Mouse (Mus musculus) cortical plate, adult 2 months (tissue): ENCODE data around the gene Prkar1b. TPM values are rescaled to one million over a fixed set of nuclear protein-coding genes. Genes with fewer than 3 reads are reported as not detected.

Experiments
- H3K27ac ChIP-seq: fragments of 200-500 bp; 2 replicates; pipeline ENCODE4 v1.5.1; 2012; ENCODE audit warnings: low read length, control low read depth, inconsistent platforms; ENCODE audit not compliant: insufficient read depth
- H3K4me1 ChIP-seq: fragments of 200-500 bp; 2 replicates; pipeline ENCODE4 v1.6.1; 2011; ENCODE audit warnings: low read length; ENCODE audit not compliant: control insufficient read depth, insufficient read depth
- H3K4me3 ChIP-seq: fragments of 200-500 bp; 2 replicates; pipeline ENCODE4 v1.5.1; 2011; ENCODE audit warnings: mild to moderate bottlenecking, low read length, control low read depth; ENCODE audit not compliant: insufficient read depth
- CTCF ChIP-seq: fragments of 200-500 bp; IDR thresholded peaks from 2 replicates; pipeline ENCODE4 v1.5.1; 2011; ENCODE audit warnings: mild to moderate bottlenecking, control low read depth, low read length; ENCODE audit not compliant: insufficient read depth; ENCODE audit errors: extremely low read depth
- POLR2A ChIP-seq: fragments of 200-500 bp; IDR thresholded peaks from 2 replicates; pipeline ENCODE4 v1.6.1; 2011; ENCODE audit warnings: mild to moderate bottlenecking, low read length, control low read depth; ENCODE audit not compliant: insufficient read depth; ENCODE audit errors: extremely low read depth
- polyA plus RNA-seq: library from polyadenylated mRNA; depleted of rRNA; stranded (reverse); fragments of >200 nt; gene quantifications from 2 replicates; pipeline ENCODE4 v1.2.3, GENCODE M21; 2012

Gene Prkar1b
- polyA plus RNA-seq, 1 experiment = 862 TPM

- H3K27ac ChIP-seq = no peak overlapping the region
- no peak overlapping the region for H3K4me3 ChIP-seq
- H3K4me1 ChIP-seq = peaks cover 14% of the 10 kb centered on the region
- TF ChIP-seq POLR2A (no peak), CTCF (no peak)
Measured at GRCm38 (mm10) chr5:139134501-139134900, 15.3 kb downstream of the Prkar1b start.

- no peak for TF ChIP-seq POLR2A
- TF ChIP-seq CTCF = no peak
- H3K27ac ChIP-seq = peak overlapping the region; percentile 97
- peaks cover 17% of the 10 kb centered on the region for H3K4me1 ChIP-seq
- peak overlapping the region; percentile 73 for H3K4me3 ChIP-seq
Measured at GRCm38 (mm10) chr5:139130351-139130750, 19.4 kb downstream of the Prkar1b start.

- TF ChIP-seq CTCF (no peak), POLR2A (0 out of 2 replicates have a peak, but pooled peaks have one; percentile 45)
- peak overlapping the region; percentile 73 for H3K4me3 ChIP-seq
- H3K27ac ChIP-seq = peak overlapping the region; percentile 97
- H3K4me1 ChIP-seq = peaks cover 16% of the 10 kb centered on the region
Measured at GRCm38 (mm10) chr5:139129572-139130151, 20.1 kb downstream of the Prkar1b start.

GRCm38 (mm10) chr5:139129078-139129477 lies 20.7 kb downstream of the Prkar1b start:
- peaks cover 14% of the 10 kb centered on the region for H3K4me1 ChIP-seq
- TF ChIP-seq CTCF (no peak), POLR2A (peak; percentile 44; the same call in 1 of the 2 replicates)
- H3K27ac ChIP-seq = peak overlapping the region; percentile 61
- H3K4me3 ChIP-seq = peak overlapping the region; percentile 73

- TF ChIP-seq POLR2A (no peak), CTCF (no peak)
Measured at GRCm38 (mm10) chr5:139128476-139129065, 21.2 kb downstream of the Prkar1b start.

GRCm38 (mm10) chr5:139125717-139126116 lies 24.1 kb downstream of the Prkar1b start:
- H3K27ac ChIP-seq = no peak overlapping the region
- TF ChIP-seq POLR2A (no peak), CTCF (no peak)
- peaks cover 13% of the 10 kb centered on the region for H3K4me1 ChIP-seq
- no peak overlapping the region for H3K4me3 ChIP-seq

More at GRCm38 (mm10) chr5:139128476-139129065, 21.2 kb downstream of the Prkar1b start:
- H3K4me3 ChIP-seq = peak overlapping the region; percentile 73
- peak overlapping the region; percentile 61; the same call in 1 of the 2 replicates for H3K27ac ChIP-seq
- peaks cover 14% of the 10 kb centered on the region for H3K4me1 ChIP-seq

- Histone ChIP-seq H3K27ac (no peak overlapping the region), H3K4me1 (no peaks in the 10 kb centered on the region)
- TF ChIP-seq CTCF = no peak
Measured at GRCm38 (mm10) chr5:139118961-139119276, 30.9 kb downstream of the Prkar1b start.

GRCm38 (mm10) chr5:139118139-139118960 lies 31.5 kb downstream of the Prkar1b start:
- no peak overlapping the region for H3K4me3 ChIP-seq
- TF ChIP-seq POLR2A (no peak), CTCF (no peak)
- no peak overlapping the region for H3K27ac ChIP-seq
- H3K4me1 ChIP-seq = 0 out of 2 replicates have a peak, but pooled peaks cover 1% of the 10 kb centered on the region

More at GRCm38 (mm10) chr5:139118961-139119276, 30.9 kb downstream of the Prkar1b start:
- no peak overlapping the region for H3K4me3 ChIP-seq

- H3K4me1 ChIP-seq = peaks cover 4% of the 10 kb centered on the region; the same call in 1 of the 2 replicates
- TF ChIP-seq POLR2A (no peak), CTCF (no peak)
Measured at GRCm38 (mm10) chr5:139115507-139115906, 34.3 kb downstream of the Prkar1b start.

GRCm38 (mm10) chr5:139114876-139115275 lies 34.9 kb downstream of the Prkar1b start:
- Histone ChIP-seq H3K27ac (no peak overlapping the region), H3K4me1 (peaks cover 4% of the 10 kb centered on the region; the same call in 1 of the 2 replicates), H3K4me3 (no peak overlapping the region)
- TF ChIP-seq POLR2A (no peak), CTCF (no peak)

More at GRCm38 (mm10) chr5:139115507-139115906, 34.3 kb downstream of the Prkar1b start:
- Histone ChIP-seq H3K4me3 (no peak overlapping the region), H3K27ac (no peak overlapping the region)
